Mouse (Mus musculus): ENCODE results near the gene Lgi4. TPM values are rescaled to one million over a fixed set of nuclear protein-coding genes. Genes with fewer than 3 reads are reported as not detected.

Gene Lgi4
- total RNA-seq, 2 experiments from 2014 or later = 37.9 to 41.9 TPM

DNA sequence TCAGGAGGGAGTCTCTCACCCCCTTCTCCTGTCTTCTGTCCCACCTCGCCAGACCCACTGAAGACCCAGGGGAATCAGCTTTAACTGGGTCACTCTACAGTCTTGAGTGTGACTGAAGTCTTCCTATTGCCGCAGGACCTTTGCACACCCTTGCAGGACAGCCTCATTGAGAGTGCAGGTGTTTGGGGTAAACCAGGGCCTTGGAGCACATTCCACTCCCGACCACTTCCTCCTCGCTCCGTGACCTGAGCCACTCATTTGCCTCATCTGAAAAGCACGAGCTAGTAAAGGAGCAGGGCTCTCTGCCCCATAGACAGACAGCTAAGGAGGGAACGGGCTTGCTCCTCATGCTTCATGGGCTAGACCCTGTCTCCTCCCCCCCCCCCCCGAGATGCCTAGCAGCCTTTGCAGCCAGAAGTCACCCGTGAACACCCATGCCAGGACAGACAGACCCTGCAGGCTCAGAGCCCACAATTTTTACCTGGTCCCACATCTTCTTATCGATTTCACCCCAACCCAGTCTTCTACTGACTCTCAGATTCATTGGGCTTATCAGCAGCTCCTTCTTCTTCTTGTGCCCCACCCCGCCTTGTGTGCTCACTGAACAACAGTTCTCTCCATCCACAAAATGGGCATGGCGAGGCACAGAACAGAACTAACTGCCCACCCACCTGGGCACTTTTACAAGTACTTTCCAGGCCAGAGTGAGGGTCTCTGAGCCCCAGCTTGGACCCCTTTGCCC, 18.7 kb upstream of the Lgi4 start:
- Histone ChIP-seq H3K4me3 (no peak overlapping the region), H3K27ac (no peak overlapping the region)
- no peak for DNase-seq (ENCODE audit: low spot score in 2 of 2)
- TF ChIP-seq CTCF (conservative IDR thresholded peaks at IDR 0.05) = no peak

DNA sequence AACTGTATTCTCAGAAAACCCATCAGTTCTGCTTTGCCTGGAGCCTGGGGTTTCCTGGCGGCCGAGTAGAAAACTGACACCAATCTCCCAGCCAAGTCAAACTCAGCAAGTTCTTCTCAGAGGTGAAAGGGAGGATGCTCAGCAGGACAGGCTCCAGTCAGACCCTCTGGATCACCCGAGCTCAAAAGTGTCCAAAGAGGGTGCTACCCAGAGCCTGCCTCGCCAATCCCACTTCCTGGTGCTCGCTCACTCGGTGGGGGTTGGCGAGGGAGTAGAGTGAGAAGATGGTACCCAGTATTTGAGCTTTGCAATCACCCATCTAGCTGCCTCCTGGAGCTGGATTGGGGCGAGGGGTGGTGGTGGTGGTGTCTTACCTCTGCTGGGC, 18.1 kb upstream of the Lgi4 start:
- Histone ChIP-seq H3K27ac (no peak overlapping the region), H3K4me3 (no peak overlapping the region; the same call in 1 of the 2 replicates)
- no peak for TF ChIP-seq CTCF (conservative IDR thresholded peaks at IDR 0.05)
- no peak for DNase-seq (ENCODE audit: low spot score in 2 of 2)

DNA sequence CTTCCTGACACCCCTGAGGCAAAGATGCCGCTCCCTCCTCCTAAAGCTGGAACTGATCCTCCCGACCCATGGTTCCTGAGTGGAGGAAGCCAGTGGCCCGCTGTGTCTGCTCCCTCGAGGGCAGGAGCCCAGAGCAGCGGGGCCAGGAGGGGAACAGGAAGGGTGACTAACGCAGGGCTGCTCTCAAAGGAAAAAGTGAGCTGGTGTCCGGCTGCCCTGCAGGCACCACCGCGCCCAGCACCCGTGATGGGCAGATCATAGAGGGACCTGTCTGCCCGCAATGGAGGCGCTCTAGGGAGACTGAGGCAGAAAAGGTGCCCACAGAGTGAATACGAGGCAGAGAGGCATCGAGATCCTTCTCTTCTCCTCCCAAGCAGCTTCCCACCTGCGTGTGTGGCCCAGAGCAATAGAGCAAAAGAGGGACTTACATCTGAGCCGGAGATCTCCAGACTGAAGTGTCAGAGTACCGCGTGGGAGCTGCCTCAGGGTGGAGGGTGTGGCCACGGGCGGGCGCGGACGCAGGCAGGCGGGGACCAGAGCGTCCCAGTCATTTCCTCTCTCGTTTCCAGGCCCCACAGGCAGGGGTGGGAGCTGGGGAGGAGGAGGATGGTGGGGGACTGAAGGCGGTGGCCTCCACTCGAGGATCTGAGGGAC, 17.4 kb upstream of the Lgi4 start:
- no peak for DNase-seq (ENCODE audit: low spot score in 2 of 2)
- peak overlapping the region; percentile 52; the same call in 1 of the 2 replicates for H3K27ac ChIP-seq
- H3K4me3 ChIP-seq = peak overlapping the region; percentile 35

DNA sequence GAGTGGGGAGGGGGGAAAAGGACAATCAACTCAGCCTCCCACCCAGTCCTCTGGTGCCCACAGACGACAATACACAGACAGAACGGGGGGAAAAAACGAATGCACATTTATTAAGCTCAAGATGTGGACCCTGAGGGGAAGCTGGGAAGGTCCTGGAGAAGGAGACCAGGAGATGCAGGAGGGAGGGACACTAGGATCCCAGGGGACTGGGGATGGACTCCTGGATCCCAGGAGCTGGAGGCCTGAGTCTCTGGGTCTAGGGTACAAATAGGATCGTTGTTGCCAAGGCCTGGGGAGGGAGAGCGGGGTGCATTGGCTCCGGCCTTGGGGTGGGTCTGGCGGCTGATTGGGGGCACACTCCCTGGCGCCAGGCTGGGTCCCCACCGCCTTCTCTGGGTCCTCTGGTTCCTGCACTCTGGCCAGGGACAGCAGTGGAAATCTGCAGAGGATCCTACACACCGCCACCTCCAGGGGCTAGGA, 16.7 kb upstream of the Lgi4 start, which contains the start of gene Fxyd5:
TSS of gene Fxyd5 (minus strand) at position 51 of the 480 bp plus-strand sequence.
- no peak for TF ChIP-seq CTCF (conservative IDR thresholded peaks at IDR 0.05)
- H3K4me3 ChIP-seq = peak within 1 kb of the TSS; percentile 35
- peak within 1 kb of the TSS; percentile 52; the same call in 1 of the 2 replicates for H3K27ac ChIP-seq
- no peak for DNase-seq (ENCODE audit: low spot score in 2 of 2)

More for the DNA sequence above, 17.4 kb upstream of the Lgi4 start:
- TF ChIP-seq CTCF (conservative IDR thresholded peaks at IDR 0.05) = no peak

DNA sequence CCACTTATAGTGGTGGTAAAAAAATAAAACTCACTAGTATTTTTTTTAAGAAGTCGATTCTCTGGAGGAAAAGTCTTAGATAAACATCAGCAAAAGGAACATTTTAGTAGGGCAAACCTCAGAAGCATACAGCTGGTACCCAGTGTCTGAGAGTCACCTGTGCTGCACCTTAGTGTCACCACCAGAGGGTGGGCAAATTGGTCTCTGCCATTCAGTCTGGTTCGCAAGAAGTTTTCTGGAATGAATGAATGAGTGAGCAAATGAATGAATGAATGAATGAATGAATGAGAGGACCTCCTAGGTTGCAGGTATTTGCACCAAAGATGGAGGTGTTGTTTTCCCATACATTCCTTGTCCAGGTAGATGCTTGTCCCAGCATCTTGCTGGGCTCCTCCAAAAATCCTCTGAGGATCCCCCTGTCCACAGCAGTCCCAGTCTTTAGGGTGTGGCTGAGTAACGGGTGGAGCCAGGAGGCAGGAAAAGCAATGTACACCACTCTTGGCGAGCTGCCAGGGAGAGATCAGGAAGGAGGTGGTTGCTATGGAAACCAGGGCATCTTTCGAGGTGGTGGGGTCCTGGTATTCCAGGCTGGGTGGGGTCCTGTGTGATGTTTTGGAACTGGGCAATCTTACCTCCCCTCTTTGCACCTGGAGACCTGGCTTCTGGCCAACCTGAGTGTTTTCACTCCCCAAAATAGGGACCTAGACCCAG, 9.9 kb upstream of the Lgi4 start:
- peak overlapping the region; percentile 1; the same call in 1 of the 2 replicates for H3K27ac ChIP-seq
- peak overlapping the region; percentile 54 for H3K4me3 ChIP-seq
- no peak for DNase-seq (ENCODE audit: low spot score in 2 of 2)
- peak; percentile 45 for TF ChIP-seq CTCF (conservative IDR thresholded peaks at IDR 0.05)

DNA sequence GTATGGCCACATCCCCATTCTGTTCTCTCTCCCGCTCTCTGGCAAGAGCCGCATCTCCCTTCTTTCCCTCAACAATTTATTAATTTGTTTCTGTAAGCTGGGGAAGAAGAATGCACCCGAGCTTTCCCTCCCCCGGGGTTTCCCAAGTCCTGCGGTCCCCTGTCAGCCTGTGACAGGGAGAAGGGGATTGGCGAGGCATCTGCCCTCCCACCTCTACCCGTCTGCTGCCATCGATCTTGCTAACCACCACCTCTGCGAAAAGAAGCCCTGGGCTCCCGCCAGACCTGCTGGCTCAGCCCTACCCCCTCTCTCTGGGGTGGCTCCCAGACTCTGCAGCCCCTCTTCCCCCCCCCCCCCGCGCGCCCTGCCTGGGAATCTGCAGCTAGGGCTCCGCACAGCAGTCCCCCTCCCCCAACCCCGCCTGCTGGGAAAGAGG, 9.3 kb upstream of the Lgi4 start:
- no peak for TF ChIP-seq CTCF (conservative IDR thresholded peaks at IDR 0.05)
- no peak for DNase-seq (ENCODE audit: low spot score in 2 of 2)
- peak overlapping the region; percentile 1; the same call in 1 of the 2 replicates for H3K27ac ChIP-seq
- peak overlapping the region; percentile 54 for H3K4me3 ChIP-seq

DNA sequence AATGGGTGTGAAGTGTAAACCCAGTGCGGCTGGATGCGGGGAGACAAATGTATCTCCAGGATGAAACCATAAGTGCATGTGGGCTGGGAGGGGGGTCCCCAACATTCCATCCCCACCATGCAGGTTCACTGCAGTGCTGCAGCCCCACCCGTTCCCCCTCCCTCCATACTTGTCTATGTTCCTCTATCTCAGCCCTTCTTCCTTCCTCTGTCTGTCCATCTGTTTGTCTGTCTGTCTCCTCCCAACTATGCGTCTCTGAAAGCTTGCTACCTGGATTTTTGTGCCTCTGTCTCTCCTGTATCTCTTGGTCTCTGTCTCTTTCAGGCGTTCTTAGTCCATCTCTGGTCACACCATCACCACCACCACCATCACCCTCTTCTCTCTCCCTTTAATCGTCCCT, 8.7 kb upstream of the Lgi4 start:
- TF ChIP-seq CTCF (conservative IDR thresholded peaks at IDR 0.05) = no peak
- peak overlapping the region; percentile 75 for H3K27ac ChIP-seq
- DNase-seq (ENCODE audit: low spot score in 2 of 2) = no peak
- H3K4me3 ChIP-seq = peak overlapping the region; percentile 54

DNA sequence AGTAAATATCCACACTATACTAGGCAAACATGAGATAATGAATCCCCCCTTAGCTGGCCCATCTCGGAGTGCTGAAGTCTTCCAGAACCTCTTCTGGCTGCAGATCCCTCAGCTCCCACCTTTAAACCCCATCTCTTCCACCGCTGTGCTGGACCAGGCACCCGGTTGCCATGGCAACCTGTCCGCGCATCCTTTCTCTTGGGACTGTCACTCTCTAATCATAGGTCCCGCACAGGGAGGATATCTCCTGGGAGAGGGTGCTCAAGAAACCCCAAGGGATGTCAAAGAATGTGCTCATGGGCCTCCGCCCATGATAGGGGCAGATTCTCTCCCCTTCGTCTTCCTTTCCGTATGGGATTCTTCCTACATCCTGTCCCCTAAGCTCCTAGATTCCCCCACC, 8.2 kb upstream of the Lgi4 start:
- DNase-seq (ENCODE audit: low spot score in 2 of 2) = no peak
- Histone ChIP-seq H3K27ac (peak overlapping the region; percentile 75), H3K4me3 (peak overlapping the region; percentile 54)
- TF ChIP-seq CTCF (conservative IDR thresholded peaks at IDR 0.05) = no peak

DNA sequence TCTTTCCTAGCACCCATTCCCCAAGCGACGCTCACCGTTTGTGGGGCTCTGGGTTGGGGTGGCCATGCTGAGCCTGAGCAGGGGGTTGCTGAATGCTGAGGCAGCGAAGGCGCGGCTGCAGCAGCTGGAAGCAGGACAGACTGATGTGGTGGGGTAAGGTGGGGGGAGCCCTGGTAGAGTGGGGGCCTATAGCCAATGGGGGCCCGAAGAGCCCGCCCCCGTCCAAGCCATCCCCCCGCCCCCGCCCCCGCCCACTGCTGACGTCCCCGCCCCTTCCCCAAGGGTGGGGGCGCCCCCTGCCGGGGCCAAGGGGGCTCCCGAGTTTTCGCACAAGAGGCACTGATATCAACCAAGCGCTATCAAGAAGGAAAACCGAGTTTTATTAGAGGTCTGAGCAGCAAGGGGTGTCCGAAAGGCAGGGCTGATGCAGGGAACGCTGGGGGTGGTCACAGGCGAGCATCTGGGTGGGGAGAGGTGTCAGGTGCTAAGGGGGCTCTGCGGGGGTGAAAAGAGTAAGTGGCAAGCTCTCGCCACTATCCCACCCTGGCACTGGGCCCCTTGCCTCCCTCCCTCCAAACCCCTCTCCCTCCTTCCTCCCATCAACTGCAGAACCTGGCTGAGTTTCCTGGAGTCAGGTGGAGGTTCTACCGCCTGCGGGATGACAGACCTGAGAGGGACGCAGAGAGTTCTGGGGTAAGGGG, 7.7 kb upstream of the Lgi4 start, which contains the start of gene Fxyd7:
TSS of gene Fxyd7 (minus strand) at position 147 of the 701 bp plus-strand sequence.
- H3K27ac ChIP-seq = peak within 1 kb of the TSS; percentile 75
- TF ChIP-seq CTCF (conservative IDR thresholded peaks at IDR 0.05) = peak; percentile 39
- H3K4me3 ChIP-seq = peak within 1 kb of the TSS; percentile 54
- DNase-seq (ENCODE audit: low spot score in 2 of 2) = no peak

DNA sequence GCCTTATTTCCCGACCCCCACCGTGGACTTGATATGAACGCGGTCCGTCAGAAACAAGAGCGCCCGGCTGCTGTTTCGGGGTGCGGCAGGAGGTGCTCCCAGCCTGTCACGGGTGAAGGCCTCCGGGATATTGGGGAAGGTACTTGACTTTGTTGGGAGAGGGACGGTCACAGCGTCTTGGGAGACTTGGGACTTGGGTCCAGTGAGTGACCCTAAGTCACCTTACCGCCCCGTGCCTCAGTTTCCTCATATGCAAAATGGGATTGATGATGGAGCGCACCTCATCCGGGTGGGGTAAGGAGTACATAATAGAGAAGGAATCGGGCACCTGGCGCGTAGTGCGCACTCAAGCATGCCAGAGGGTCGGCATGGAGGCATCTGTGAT, 6.9 kb upstream of the Lgi4 start:
- peak overlapping the region; percentile 75 for H3K27ac ChIP-seq
- TF ChIP-seq CTCF (conservative IDR thresholded peaks at IDR 0.05) = no peak
- no peak for DNase-seq (ENCODE audit: low spot score in 2 of 2)
- H3K4me3 ChIP-seq = peak overlapping the region; percentile 43

DNA sequence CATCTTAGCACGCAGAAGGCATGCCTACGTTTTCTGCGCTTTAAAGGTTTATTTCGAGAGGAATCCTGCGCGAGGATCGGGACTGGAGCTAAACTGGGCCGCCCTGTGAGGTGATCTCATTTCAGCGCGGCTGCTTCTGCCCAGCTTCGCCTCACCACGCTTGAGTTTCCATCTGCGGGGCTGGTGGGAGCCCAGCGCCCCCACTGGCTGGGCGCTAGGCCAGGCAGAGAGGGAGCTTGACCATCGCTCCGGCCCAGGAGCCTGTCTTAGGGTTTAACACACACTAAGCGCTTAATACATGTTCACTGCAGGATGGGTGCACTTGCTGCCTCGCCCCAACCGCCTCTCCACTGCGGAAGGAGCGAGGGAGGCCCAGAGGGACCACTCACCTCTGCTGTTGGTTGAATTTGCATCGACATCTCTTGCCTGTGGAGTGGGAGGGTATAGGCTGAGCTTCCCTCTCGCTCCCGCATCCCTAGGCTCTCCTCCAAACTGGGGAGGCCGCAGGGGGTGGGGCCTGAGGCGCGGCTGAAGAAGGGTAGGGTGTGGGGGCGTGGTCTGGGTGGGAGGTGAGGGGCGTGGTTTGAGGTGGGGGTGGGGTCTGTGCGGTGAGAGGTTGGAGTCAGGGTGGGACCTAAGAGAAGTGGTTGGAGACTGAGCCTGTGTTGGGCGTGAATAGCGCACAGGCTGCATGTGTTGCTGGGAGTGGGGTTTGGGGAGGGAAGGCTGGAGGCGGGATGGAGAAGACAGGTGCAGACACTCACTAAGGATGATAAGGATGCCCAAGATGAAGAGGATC, 6.3 kb upstream of the Lgi4 start:
- Histone ChIP-seq H3K4me3 (peak overlapping the region; percentile 44), H3K27ac (peak overlapping the region; percentile 83)
- DNase-seq (ENCODE audit: low spot score in 2 of 2) = peak; percentile 61 to 62
- peak; percentile 37 for TF ChIP-seq CTCF (conservative IDR thresholded peaks at IDR 0.05)

Data from layer of hippocampus, adult 2 months (tissue).